Mouse (Mus musculus) small intestine, adult 2 months (tissue): Measurements from ENCODE around the gene Sh3gl2. TPM values are rescaled to one million over a fixed set of nuclear protein-coding genes. Genes with fewer than 3 reads are reported as not detected.

Experiments used
- H3K27ac ChIP-seq: fragments of 200-500 bp; 2 replicates; pipeline ENCODE4 v1.5.1; 2012; ENCODE audit warnings: low read depth, low read length, control low read depth, inconsistent platforms; ENCODE audit not compliant: insufficient read depth
- H3K27me3 ChIP-seq: fragments of 200-500 bp; 2 replicates; pipeline ENCODE4 v1.6.1; 2012; ENCODE audit warnings: mild to moderate bottlenecking, moderate library complexity, low read length, inconsistent platforms; ENCODE audit not compliant: control insufficient read depth, insufficient read depth
- H3K36me3 ChIP-seq: fragments of 200-500 bp; 2 replicates; pipeline ENCODE4 v1.6.1; 2012; ENCODE audit warnings: mild to moderate bottlenecking, low read length, control low read depth, inconsistent platforms; ENCODE audit not compliant: control insufficient read depth, insufficient read depth
- H3K4me1 ChIP-seq: fragments of 200-500 bp; 2 replicates; pipeline ENCODE4 v1.6.1; 2012; ENCODE audit warnings: low read length, inconsistent platforms, mixed read lengths; ENCODE audit not compliant: control insufficient read depth, insufficient read depth, insufficient read length
- H3K4me3 ChIP-seq: fragments of 200-500 bp; 2 replicates; pipeline ENCODE4 v1.5.1; 2012; ENCODE audit warnings: low read depth, mild to moderate bottlenecking, control low read depth, inconsistent platforms, low read length, moderate library complexity
- CTCF ChIP-seq: fragments of 200-500 bp; IDR thresholded peaks from 2 replicates; pipeline ENCODE4 v1.5.1; 2012; ENCODE audit warnings: low read depth, mild to moderate bottlenecking, control low read depth, inconsistent platforms, low read length, moderate library complexity, mixed read lengths; ENCODE audit not compliant: insufficient replicate concordance, insufficient read length; ENCODE audit errors: extremely low read depth
- POLR2A ChIP-seq: fragments of 200-500 bp; IDR thresholded peaks from 2 replicates; pipeline ENCODE4 v1.6.1; 2012; ENCODE audit warnings: low read depth, mild to moderate bottlenecking, control low read depth, inconsistent platforms, low read length, moderate library complexity
- WGBS: fragments of 180-500 bp; shearing (Covaris S2); methylation state at CpG from one replicate; pipeline ENCODE4 v1.1.7; 2018; 5-methylcytosine and 5-hydroxymethylcytosine counted together
- polyA plus RNA-seq: library from polyadenylated mRNA; depleted of rRNA; stranded (reverse); fragments of >200 nt; gene quantifications from 2 replicates; pipeline ENCODE4 v1.2.3, GENCODE M21; 2012

Gene Sh3gl2
- polyA plus RNA-seq, 1 experiment = 16.7 TPM

DNA sequence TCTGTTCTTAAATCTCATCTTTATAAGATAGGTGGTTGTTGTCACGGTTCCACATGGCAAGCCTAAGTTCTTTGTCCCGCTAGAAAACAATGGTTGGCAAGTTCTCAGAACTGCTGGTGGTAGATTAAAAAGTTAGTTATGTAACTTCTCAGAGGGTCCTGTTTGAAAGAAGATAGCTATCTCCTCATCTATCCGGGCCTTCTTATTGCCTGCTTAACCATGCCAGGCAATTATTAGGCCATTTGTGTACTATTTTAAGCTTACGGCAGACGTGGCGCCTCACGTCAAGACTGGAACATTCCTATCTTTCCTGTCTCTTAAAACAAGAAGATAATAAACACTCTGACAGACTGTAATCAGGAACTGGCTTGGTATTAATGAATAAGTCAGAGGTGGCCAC is 424.5 kb downstream of the Sh3gl2 start:
- H3K27me3 ChIP-seq = no peaks in the 10 kb centered on the region
- H3K36me3 ChIP-seq = no peaks in the 10 kb centered on the region
- WGBS = 75% methylated on average over 7 of the region's 7 CpGs

DNA sequence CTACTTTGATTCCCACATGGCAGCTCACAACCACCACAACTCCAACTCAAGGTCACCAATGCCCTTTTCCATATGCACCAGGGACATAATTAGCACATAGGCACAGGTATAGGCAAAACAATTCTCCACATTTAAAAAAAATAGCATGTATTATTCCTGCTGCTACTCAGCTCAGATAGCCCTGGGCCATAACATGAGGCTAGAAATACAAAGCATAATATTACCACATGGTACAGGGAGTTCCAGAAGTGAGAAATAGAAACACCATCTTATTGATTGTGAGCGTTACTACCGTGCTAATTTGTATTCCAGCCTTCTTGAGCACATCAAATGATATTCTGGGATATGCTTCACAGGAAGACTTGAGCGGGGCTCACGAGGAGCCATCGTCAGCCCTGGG is 464.3 kb downstream of the Sh3gl2 start:
- Histone ChIP-seq H3K4me1 (no peaks in the 10 kb centered on the region), H3K36me3 (no peaks in the 10 kb centered on the region), H3K27ac (no peak overlapping the region), H3K4me3 (no peak overlapping the region), H3K27me3 (no peaks in the 10 kb centered on the region)
- WGBS = 88% methylated on average over 5 of the region's 5 CpGs
- TF ChIP-seq CTCF = no peak
- no peak for TF ChIP-seq POLR2A

More for the DNA sequence above, 424.5 kb downstream of the Sh3gl2 start:
- TF ChIP-seq POLR2A (no peak), CTCF (no peak)
- Histone ChIP-seq H3K27ac (no peak overlapping the region), H3K4me3 (no peak overlapping the region), H3K4me1 (no peaks in the 10 kb centered on the region)

DNA sequence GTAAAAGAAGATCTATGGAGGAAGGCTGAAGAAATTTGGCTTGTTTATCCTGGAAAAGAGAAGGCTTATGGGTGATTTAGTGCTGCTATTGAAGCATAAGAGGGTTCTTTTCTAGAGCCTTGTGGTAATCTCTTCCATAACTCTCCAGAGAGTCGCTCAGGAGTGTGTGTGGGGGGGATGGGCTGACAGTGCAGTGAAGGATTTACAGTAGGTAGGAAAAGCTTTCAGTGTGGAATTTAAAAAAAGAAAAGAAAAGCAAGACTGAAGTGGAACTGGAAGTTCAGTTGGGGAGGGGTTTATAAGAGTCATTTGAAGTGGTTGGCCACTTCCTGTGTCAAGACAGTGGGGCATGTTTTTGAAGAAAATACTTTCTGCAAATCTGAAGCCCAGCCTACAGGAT is 464.8 kb downstream of the Sh3gl2 start:
- Histone ChIP-seq H3K36me3 (no peaks in the 10 kb centered on the region), H3K27ac (no peak overlapping the region), H3K4me1 (no peaks in the 10 kb centered on the region), H3K27me3 (no peaks in the 10 kb centered on the region), H3K4me3 (no peak overlapping the region)
- WGBS = 44% methylated on average over 1 of the region's 1 CpGs
- TF ChIP-seq POLR2A (no peak), CTCF (no peak)

DNA sequence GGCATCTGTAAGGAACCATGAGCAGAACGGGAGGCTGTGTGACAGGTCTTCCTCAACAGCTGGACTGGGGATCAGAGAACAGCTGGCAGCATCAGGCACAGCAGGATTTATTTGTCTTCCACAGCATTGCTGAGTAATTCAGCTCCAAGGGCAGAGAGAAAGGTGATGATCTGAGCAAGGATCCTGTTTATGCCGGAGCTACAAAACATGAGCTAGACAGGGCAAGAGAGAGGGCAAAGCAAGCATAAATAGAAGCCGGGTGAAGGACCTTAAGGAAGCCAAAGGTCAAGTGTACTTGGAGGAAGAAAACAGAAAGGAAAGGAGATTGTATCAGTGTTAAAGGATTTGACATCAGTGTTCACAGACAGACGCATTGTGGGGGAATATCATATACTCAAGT is 467.4 kb downstream of the Sh3gl2 start:
- TF ChIP-seq CTCF (no peak), POLR2A (no peak)
- Histone ChIP-seq H3K27ac (no peak overlapping the region), H3K4me3 (no peak overlapping the region), H3K36me3 (no peaks in the 10 kb centered on the region), H3K4me1 (no peaks in the 10 kb centered on the region), H3K27me3 (no peaks in the 10 kb centered on the region)
- WGBS = 50% methylated on average over 4 of the region's 4 CpGs

DNA sequence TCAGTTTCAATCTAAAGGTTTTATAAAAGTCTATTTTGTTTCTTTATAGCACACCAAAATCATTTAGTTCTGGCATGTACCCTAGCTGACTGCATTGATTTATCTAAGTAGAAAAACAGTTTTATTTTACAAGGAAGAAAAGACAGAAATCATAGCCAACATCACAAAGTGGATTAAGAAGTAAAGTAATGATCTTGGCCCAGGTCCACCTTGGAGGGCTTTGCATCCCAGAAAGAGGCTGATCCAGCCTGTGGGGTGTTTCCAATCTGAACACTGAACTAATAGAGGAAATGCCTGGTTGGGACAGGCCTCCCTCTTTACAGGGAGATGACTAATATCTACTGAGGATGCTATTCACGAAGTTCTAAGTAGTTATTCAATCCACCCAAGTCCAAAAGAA is 472.7 kb downstream of the Sh3gl2 start:
- Histone ChIP-seq H3K27ac (no peak overlapping the region), H3K4me3 (no peak overlapping the region), H3K4me1 (no peaks in the 10 kb centered on the region), H3K36me3 (no peaks in the 10 kb centered on the region), H3K27me3 (no peaks in the 10 kb centered on the region)
- WGBS = 24% methylated on average over 1 of the region's 1 CpGs
- TF ChIP-seq POLR2A = no peak

DNA sequence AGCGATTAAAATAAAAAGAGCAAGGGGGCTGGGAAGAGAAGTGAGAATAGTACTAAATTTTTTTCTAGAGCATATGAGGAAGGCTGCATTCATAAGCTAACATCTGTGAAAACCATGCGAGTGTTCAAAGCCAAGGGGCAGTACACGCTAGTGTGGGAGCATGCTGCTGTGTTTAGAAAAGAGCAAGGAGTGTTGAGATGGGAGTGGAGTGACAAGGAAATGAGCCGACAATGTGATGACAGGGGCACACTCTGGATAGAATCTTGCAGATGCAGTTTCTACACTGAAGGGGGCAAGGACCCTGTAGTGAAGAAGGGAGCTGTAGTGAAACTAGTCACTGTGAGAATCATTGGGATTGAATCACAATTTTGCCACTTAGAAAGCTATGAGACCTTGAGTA is 481.2 kb downstream of the Sh3gl2 start:
- Histone ChIP-seq H3K27me3 (no peaks in the 10 kb centered on the region), H3K36me3 (no peaks in the 10 kb centered on the region), H3K4me3 (no peak overlapping the region), H3K4me1 (no peaks in the 10 kb centered on the region), H3K27ac (no peak overlapping the region)
- TF ChIP-seq POLR2A (no peak), CTCF (no peak)
- WGBS = 82% methylated on average over 4 of the region's 4 CpGs
